Mouse (Mus musculus): Measurements from ENCODE around the gene Ccdc88a.
"Not testable (repeated sequence)": the region's sequence is repeated elsewhere in the genome, so short reads cannot be mapped to it uniquely, and the experiment has no call there.

Ccdc88a gene

GRCm38 (mm10) chr11:29493135-29493534 lies 119.7 kb downstream of the Ccdc88a start:
- no peak for DNase-seq

GRCm38 (mm10) chr11:29496962-29497361 lies 123.5 kb downstream of the Ccdc88a start:
- no peak for DNase-seq

GRCm38 (mm10) chr11:29503948-29504893 lies 130.8 kb downstream of the Ccdc88a start:
- no peak for DNase-seq

- no peak for DNase-seq
Measured at GRCm38 (mm10) chr11:29504899-29505625, 131.6 kb downstream of the Ccdc88a start.

GRCm38 (mm10) chr11:29509421-29509820 lies 136.0 kb downstream of the Ccdc88a start:
- DNase-seq: no peak

- DNase-seq: no peak
Measured at GRCm38 (mm10) chr11:29512818-29513535, 139.5 kb downstream of the Ccdc88a start.

- no peak for DNase-seq
Measured at GRCm38 (mm10) chr11:29514325-29514681, 140.8 kb downstream of the Ccdc88a start.

- peak; percentile 76 for DNase-seq
Measured at GRCm38 (mm10) chr11:29514682-29515412, 141.4 kb downstream of the Ccdc88a start, which contains the start of gene Prorsd1. Prorsd1 (minus strand) TSS chr11:29515033.

- peak; percentile 77 for DNase-seq
Measured at GRCm38 (mm10) chr11:29525988-29526794, 152.7 kb downstream of the Ccdc88a start, which contains the start of gene Mtif2. Mtif2 (plus strand) TSS chr11:29526408.

GRCm38 (mm10) chr11:29538201-29538600 lies 164.7 kb downstream of the Ccdc88a start:
- DNase-seq: no peak

GRCm38 (mm10) chr11:29544225-29544945 lies 170.9 kb downstream of the Ccdc88a start:
- no peak for DNase-seq

GRCm38 (mm10) chr11:29545150-29545752 lies 171.8 kb downstream of the Ccdc88a start:
- DNase-seq: not testable (repeated sequence)

GRCm38 (mm10) chr11:29546297-29546696 lies 172.8 kb downstream of the Ccdc88a start:
- DNase-seq: not testable (repeated sequence)

GRCm38 (mm10) chr11:29546762-29547161 lies 173.3 kb downstream of the Ccdc88a start:
- no peak for DNase-seq

- no peak for DNase-seq
Measured at GRCm38 (mm10) chr11:29547249-29547751, 173.8 kb downstream of the Ccdc88a start.

- peak; percentile 93 for DNase-seq
Measured at GRCm38 (mm10) chr11:29547752-29548503, 174.5 kb downstream of the Ccdc88a start, which contains the start of the genes Clhc1 and Rps27a. Clhc1 (plus strand) TSS chr11:29547950. Rps27a (minus strand) TSS chr11:29548109.

GRCm38 (mm10) chr11:29548504-29549424 lies 175.3 kb downstream of the Ccdc88a start:
- no peak for DNase-seq

- no peak for DNase-seq
Measured at GRCm38 (mm10) chr11:29549425-29549778, 175.9 kb downstream of the Ccdc88a start.

Data from right cerebral cortex, adult 18-20 months (tissue).